Mouse (Mus musculus) midbrain, embryonic 12.5 days (tissue): Measurements from ENCODE around the gene Srek1. TPM values are rescaled to one million over a fixed set of nuclear protein-coding genes. Genes with fewer than 3 reads are reported as not detected.

Experiments used
- ATAC-seq: fragments of 200-750 bp; cut with Nextera tagmentation; 2 replicates; pipeline ENCODE4 v1.8.0; 2017; ENCODE audit warnings: low read depth, moderate TSS enrichment, moderate library complexity; ENCODE audit not compliant: low FRiP score
- H3K27ac ChIP-seq: fragments of 300-500 bp; sonication (generic); replicated peaks from 2 replicates; pipeline ENCODE4 v1.5.1; 2016; ENCODE audit warnings: mild to moderate bottlenecking
- H3K27me3 ChIP-seq: fragments of 300-500 bp; sonication (generic); 2 replicates; pipeline ENCODE4 v1.6.1; 2016; ENCODE audit warnings: mild to moderate bottlenecking
- H3K36me3 ChIP-seq: fragments of 300-500 bp; sonication (generic); 2 replicates; pipeline ENCODE4 v1.6.1; 2016
- H3K4me1 ChIP-seq: fragments of 300-500 bp; sonication (generic); 2 replicates; pipeline ENCODE4 v1.6.1; 2016
- H3K4me2 ChIP-seq: fragments of 300-500 bp; sonication (generic); replicated peaks from 2 replicates; pipeline ENCODE4 v1.6.1; 2016; ENCODE audit warnings: mild to moderate bottlenecking, moderate library complexity
- H3K4me3 ChIP-seq: fragments of 300-500 bp; sonication (generic); 2 replicates; pipeline ENCODE4 v1.5.1; 2016; ENCODE audit warnings: mild to moderate bottlenecking
- H3K9ac ChIP-seq: fragments of 300-500 bp; sonication (generic); replicated peaks from 2 replicates; pipeline ENCODE4 v1.6.1; 2016; ENCODE audit warnings: mild to moderate bottlenecking, moderate library complexity
- H3K9me3 ChIP-seq: fragments of 300-500 bp; sonication (generic); 2 replicates; pipeline ENCODE4 v1.6.1; 2016; ENCODE audit warnings: mild to moderate bottlenecking
- WGBS: fragments of 180-500 bp; shearing (Covaris S2); methylation state at CpG from one replicate; pipeline ENCODE4 v1.1.7; 2016; 5-methylcytosine and 5-hydroxymethylcytosine counted together
- polyA plus RNA-seq: library from polyadenylated mRNA; unstranded; fragments of >200 nt; fragmentation: Nextera tagmentation; extraction: Ambion mirVana; gene quantifications from 2 replicates; pipeline ENCODE4 v1.2.1, GENCODE M21; 2016

Srek1 gene
- polyA plus RNA-seq, 1 experiment from 2014 or later = 109 TPM

DNA sequence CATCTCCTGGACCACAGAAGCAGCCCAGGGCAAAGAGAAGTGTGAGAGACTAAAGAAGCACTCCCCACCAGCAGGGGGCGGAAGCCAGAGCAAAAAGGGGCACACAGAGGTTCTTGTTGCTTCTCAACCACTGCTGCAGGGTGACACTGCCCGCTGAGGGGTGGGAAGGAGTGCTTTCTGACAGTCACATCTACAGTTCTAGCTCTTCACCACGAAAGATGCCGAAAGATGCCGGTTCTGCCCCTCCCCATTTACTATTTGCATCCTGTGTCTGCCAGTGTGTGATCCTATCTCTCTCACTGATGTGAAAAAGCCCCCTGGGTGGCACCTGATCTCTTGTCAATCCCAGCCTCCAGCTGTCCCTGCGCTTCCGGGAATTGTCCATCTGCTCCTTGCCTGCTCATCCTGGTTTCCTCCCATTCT lies 64.0 kb downstream of the Srek1 start:
- no peaks in the 10 kb centered on the region for H3K9me3 ChIP-seq
- ATAC-seq = no peak
- H3K27ac ChIP-seq = no peak overlapping the region
- H3K9ac ChIP-seq = no peak overlapping the region
- H3K4me2 ChIP-seq = no peak overlapping the region
- 57% methylated on average over 7 of the region's 7 CpGs for WGBS
- no peaks in the 10 kb centered on the region for H3K36me3 ChIP-seq
- H3K4me3 ChIP-seq = no peak overlapping the region
- no peaks in the 10 kb centered on the region for H3K27me3 ChIP-seq
- H3K4me1 ChIP-seq = no peaks in the 10 kb centered on the region

DNA sequence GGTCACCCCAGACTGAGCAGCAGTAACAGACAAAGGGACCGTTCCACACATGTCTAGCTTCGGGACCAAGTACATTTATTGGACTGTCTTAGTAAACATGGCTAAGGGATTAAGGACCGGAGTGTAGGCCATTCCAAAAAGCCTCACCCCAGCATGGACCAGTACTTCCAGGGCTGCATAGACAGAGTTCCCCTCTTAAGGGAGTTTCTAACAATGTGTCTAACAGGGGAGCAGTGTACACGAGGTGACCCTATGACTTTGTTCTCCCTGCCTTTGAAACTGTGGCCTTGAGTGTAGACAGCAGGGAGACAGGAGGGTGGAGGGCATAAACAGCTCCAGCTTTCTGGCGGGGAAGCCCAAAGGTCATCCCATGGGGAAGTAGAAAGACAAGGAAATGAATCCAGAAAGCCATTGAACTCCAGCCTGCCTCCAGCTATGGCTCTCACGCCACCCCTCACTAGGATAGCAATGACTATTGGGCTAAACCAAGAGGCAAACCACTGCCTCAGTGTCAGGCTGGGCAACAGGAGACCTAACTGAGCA lies 68.9 kb downstream of the Srek1 start:
- Histone ChIP-seq H3K27me3 (no peaks in the 10 kb centered on the region), H3K9ac (no peak overlapping the region), H3K4me1 (peaks cover 3% of the 10 kb centered on the region; the same call in 1 of the 2 replicates), H3K4me3 (no peak overlapping the region), H3K27ac (no peak overlapping the region), H3K9me3 (no peaks in the 10 kb centered on the region), H3K4me2 (no peak overlapping the region), H3K36me3 (no peaks in the 10 kb centered on the region)
- no peak for ATAC-seq
- WGBS = 71% methylated on average over 6 of the region's 6 CpGs

- Histone ChIP-seq H3K4me3 (no peak overlapping the region), H3K4me1 (peaks cover 3% of the 10 kb centered on the region; the same call in 1 of the 2 replicates), H3K9ac (no peak overlapping the region), H3K27me3 (no peaks in the 10 kb centered on the region), H3K36me3 (no peaks in the 10 kb centered on the region), H3K27ac (no peak overlapping the region), H3K9me3 (no peaks in the 10 kb centered on the region), H3K4me2 (no peak overlapping the region)
- 0 out of 2 replicates have a peak, but pooled peaks have one; percentile 19 for ATAC-seq
- WGBS = 77% methylated on average over 6 of the region's 6 CpGs
Observed at GRCm38 (mm10) chr13:103703833-103704232, 70.6 kb downstream of the Srek1 start.

- Histone ChIP-seq H3K27ac (no peak overlapping the region), H3K27me3 (no peaks in the 10 kb centered on the region), H3K4me3 (no peak overlapping the region), H3K9me3 (no peaks in the 10 kb centered on the region), H3K9ac (no peak overlapping the region), H3K4me1 (peaks cover 3% of the 10 kb centered on the region; the same call in 1 of the 2 replicates), H3K4me2 (no peak overlapping the region), H3K36me3 (no peaks in the 10 kb centered on the region)
- 43% methylated on average over 7 of the region's 7 CpGs for WGBS
- peak; percentile 90 for ATAC-seq
Observed at GRCm38 (mm10) chr13:103703386-103703785, 71.0 kb downstream of the Srek1 start.

- ATAC-seq = no peak
- H3K27ac ChIP-seq = no peak overlapping the region
- H3K9me3 ChIP-seq = no peaks in the 10 kb centered on the region
- peaks cover 3% of the 10 kb centered on the region; the same call in 1 of the 2 replicates for H3K4me1 ChIP-seq
- H3K9ac ChIP-seq = no peak overlapping the region
- no peaks in the 10 kb centered on the region for H3K36me3 ChIP-seq
- H3K27me3 ChIP-seq = no peaks in the 10 kb centered on the region
- H3K4me3 ChIP-seq = no peak overlapping the region
- 83% methylated on average over 3 of the region's 3 CpGs for WGBS
- no peak overlapping the region for H3K4me2 ChIP-seq
Observed at GRCm38 (mm10) chr13:103702266-103702665, 72.1 kb downstream of the Srek1 start.

GRCm38 (mm10) chr13:103700752-103701151 lies 73.7 kb downstream of the Srek1 start:
- no peak for ATAC-seq
- no peak overlapping the region for H3K4me3 ChIP-seq
- H3K4me2 ChIP-seq = no peak overlapping the region
- 77% methylated on average over 2 of the region's 2 CpGs for WGBS
- H3K4me1 ChIP-seq = peaks cover 3% of the 10 kb centered on the region; the same call in 1 of the 2 replicates
- H3K36me3 ChIP-seq = no peaks in the 10 kb centered on the region
- H3K27ac ChIP-seq = no peak overlapping the region
- H3K9me3 ChIP-seq = no peaks in the 10 kb centered on the region
- no peak overlapping the region for H3K9ac ChIP-seq
- no peaks in the 10 kb centered on the region for H3K27me3 ChIP-seq

- no peak for ATAC-seq
- no peaks in the 10 kb centered on the region for H3K27me3 ChIP-seq
Observed at GRCm38 (mm10) chr13:103697993-103698392, 76.4 kb downstream of the Srek1 start.

DNA sequence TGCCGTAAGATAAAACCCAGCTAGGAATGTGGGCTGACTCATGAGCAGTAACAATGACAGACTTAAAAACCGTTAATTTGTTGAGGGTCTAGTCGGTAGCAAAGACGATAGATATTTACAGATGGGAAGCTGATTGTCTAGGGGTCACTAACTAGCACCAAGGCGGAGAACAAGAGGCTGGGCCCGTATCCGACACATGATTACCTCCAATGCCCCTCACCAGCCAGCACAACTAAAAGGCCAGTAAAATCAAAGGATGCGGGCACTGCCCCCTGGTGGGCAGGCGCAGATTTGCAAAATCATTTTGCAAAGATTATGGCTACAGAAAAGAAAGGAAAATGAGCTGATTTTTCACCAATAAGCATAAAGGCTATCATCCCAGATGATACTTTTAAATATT lies 78.2 kb downstream of the Srek1 start:
- ATAC-seq = no peak
- Histone ChIP-seq H3K27me3 (no peaks in the 10 kb centered on the region), H3K4me1 (no peaks in the 10 kb centered on the region), H3K27ac (no peak overlapping the region), H3K4me3 (no peak overlapping the region), H3K9ac (no peak overlapping the region), H3K36me3 (no peaks in the 10 kb centered on the region), H3K4me2 (no peak overlapping the region), H3K9me3 (no peaks in the 10 kb centered on the region)
- 48% methylated on average over 9 of the region's 9 CpGs for WGBS

More at GRCm38 (mm10) chr13:103697993-103698392, 76.4 kb downstream of the Srek1 start:
- no peak overlapping the region for H3K27ac ChIP-seq
- WGBS = 79% methylated on average over 9 of the region's 9 CpGs
- H3K9ac ChIP-seq = no peak overlapping the region
- H3K9me3 ChIP-seq = no peaks in the 10 kb centered on the region
- H3K4me3 ChIP-seq = no peak overlapping the region
- no peak overlapping the region for H3K4me2 ChIP-seq
- no peaks in the 10 kb centered on the region for H3K4me1 ChIP-seq
- H3K36me3 ChIP-seq = no peaks in the 10 kb centered on the region

DNA sequence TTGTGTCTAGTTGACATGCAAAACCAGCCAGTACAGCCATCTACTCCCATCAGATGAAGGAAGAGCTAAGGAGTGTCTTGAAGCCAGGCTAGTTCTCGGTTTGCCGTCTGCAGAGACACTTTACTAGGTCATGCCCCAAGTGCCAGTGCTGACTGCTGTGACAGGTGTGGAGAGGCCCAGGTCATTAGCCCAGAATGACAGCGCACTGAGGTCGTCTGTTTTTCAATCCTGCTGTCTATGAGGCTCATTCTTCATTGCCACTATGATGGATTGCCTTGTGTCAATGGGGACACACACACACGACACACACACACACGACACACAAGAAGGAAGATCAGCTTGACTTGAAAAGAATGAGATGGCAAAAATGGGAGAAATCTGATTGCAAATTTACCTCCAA lies 79.0 kb downstream of the Srek1 start:
- no peak for ATAC-seq
- Histone ChIP-seq H3K4me1 (no peaks in the 10 kb centered on the region), H3K9ac (no peak overlapping the region), H3K27me3 (no peaks in the 10 kb centered on the region), H3K27ac (no peak overlapping the region), H3K9me3 (no peaks in the 10 kb centered on the region), H3K4me3 (no peak overlapping the region), H3K36me3 (no peaks in the 10 kb centered on the region), H3K4me2 (no peak overlapping the region)
- 88% methylated on average over 6 of the region's 6 CpGs for WGBS

Other genes with a start within 250 kb of the Srek1 start
- 21.8 and 25.1 TPM in 2 replicates for gene Erbin, start 145.9 kb upstream of the Srek1 start, polyA plus RNA-seq